Mouse (Mus musculus) liver, embryonic 14.5 days (tissue): ENCODE measurements at regions not wholly inside any gene's neighbourhood (a gene's known extent, or its start where the extent isn't known, plus 50 kb on each side); places are given as distances from the start of the nearest gene placed in this dataset.

Source experiments
- ATAC-seq: fragments of 200-750 bp; cut with Nextera tagmentation; 2 replicates; pipeline ENCODE4 v1.8.0; 2017; ENCODE audit warnings: moderate number of reproducible peaks, mild to moderate bottlenecking, moderate library complexity; ENCODE audit not compliant: insufficient read depth
- DNase-seq, 3 experiments: peaks; one replicate each; pipeline ENCODE4 v3.0.0-alpha.2; 2012 to 2013; ENCODE audit warnings: low read depth in 3 of 3, low spot score in 3 of 3
- H3K27ac ChIP-seq: fragments of 300-500 bp; sonication (generic); 2 replicates; pipeline ENCODE4 v1.5.1; 2014; ENCODE audit warnings: moderate library complexity, mild to moderate bottlenecking, control low read depth, inconsistent platforms
- H3K27me3 ChIP-seq: fragments of 300-500 bp; sonication (generic); 2 replicates; pipeline ENCODE4 v1.6.1; 2014; ENCODE audit warnings: mild to moderate bottlenecking, low read length, moderate library complexity; ENCODE audit not compliant: control insufficient read depth, insufficient read depth
- H3K36me3 ChIP-seq: fragments of 300-500 bp; sonication (generic); replicated peaks from 2 replicates; pipeline ENCODE4 v1.6.1; 2014; ENCODE audit warnings: low read depth; ENCODE audit not compliant: control insufficient read depth, insufficient read depth
- H3K4me1 ChIP-seq, 2 experiments: fragments of 200-500 bp in 1 of 2; fragments of 300-500 bp in 1 of 2; sonication (generic) in 1 of 2; replicated peaks; 2 replicates each; pipeline ENCODE4 v1.6.1; 2012 to 2014; ENCODE audit warnings: antibody characterized with exemption in 1 of 2, inconsistent platforms in 1 of 2, low read length in 1 of 2; ENCODE audit not compliant: control insufficient read depth in 2 of 2, insufficient read depth in 2 of 2
- H3K4me2 ChIP-seq: fragments of 300-500 bp; sonication (generic); 2 replicates; pipeline ENCODE4 v1.6.1; 2014; ENCODE audit warnings: low read depth, mild to moderate bottlenecking, control low read depth, moderate library complexity
- H3K4me3 ChIP-seq, 2 experiments: fragments of 200-500 bp in 1 of 2; fragments of 300-500 bp in 1 of 2; sonication (generic) in 1 of 2; 2 replicates each; pipeline ENCODE4 v1.5.1; 2012 to 2014; ENCODE audit warnings: low read depth in 2 of 2, low read length in 2 of 2, mild to moderate bottlenecking in 2 of 2, control low read depth in 1 of 2, inconsistent platforms in 1 of 2, moderate library complexity in 1 of 2; ENCODE audit not compliant: insufficient read depth in 1 of 2
- H3K9ac ChIP-seq: fragments of 300-500 bp; sonication (generic); replicated peaks from 2 replicates; pipeline ENCODE4 v1.6.1; 2014; ENCODE audit warnings: mild to moderate bottlenecking, control low read depth, moderate library complexity
- H3K9me3 ChIP-seq: fragments of 300-500 bp; sonication (generic); 2 replicates; pipeline ENCODE4 v1.6.1; 2016; ENCODE audit warnings: low read length, mixed read lengths; ENCODE audit not compliant: control insufficient read depth
- CTCF ChIP-seq: IDR thresholded peaks from 2 replicates; pipeline ENCODE4 v1.5.1; 2016; ENCODE audit warnings: antibody characterized with exemption, low read depth, control low read depth
- EP300 ChIP-seq: IDR thresholded peaks from 2 replicates; pipeline ENCODE4 v1.6.1; 2016; ENCODE audit warnings: antibody characterized with exemption, low read depth
- WGBS: fragments of 180-500 bp; shearing (Covaris S2); extraction: QIAGEN DNeasy Blood & Tissue Kit; methylation state at CpG from one replicate; pipeline ENCODE4 v1.1.7; 2014; ENCODE audit not compliant: insufficient replicate concordance; 5-methylcytosine and 5-hydroxymethylcytosine counted together

DNA sequence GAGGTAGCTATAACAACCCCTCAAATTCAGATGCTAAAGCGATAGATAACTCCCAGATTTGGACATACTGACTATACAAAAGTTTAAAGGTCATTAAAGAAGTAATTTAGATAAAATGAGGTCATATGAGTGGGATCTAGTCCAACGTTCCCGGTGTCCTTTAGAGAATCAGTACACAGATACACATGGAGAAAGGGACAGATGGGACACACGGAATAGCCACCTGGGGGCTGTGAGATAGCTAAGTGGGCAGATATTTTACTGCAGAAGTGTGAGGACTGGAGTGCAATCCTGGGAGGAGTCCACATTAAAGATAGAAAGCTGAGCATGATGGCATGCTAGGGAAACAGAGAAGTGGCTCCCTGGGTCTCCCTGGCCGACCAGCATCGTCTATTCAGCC, 164.1 kb upstream of the Castor2 start:
- ATAC-seq (no peak), DNase-seq (no peak)
- Histone ChIP-seq H3K4me2 (no peak overlapping the region), H3K36me3 (no peaks in the 10 kb centered on the region), H3K4me1 (no peaks in the 10 kb centered on the region), H3K9ac (no peak overlapping the region), H3K27me3 (no peaks in the 10 kb centered on the region), H3K4me3 (no peak overlapping the region), H3K27ac (no peak overlapping the region), H3K9me3 (no peaks in the 10 kb centered on the region)
- no peak for TF ChIP-seq EP300
- TF ChIP-seq CTCF, result no peak
- whole genome bisulfite sequencing, result 71% methylated on average over 6 of the region's 6 CpGs

GRCm38 (mm10) chr5:133935006-133935405, 164.5 kb upstream of the Castor2 start:
- 47% methylated on average over 6 of the region's 6 CpGs for WGBS
- H3K4me3 ChIP-seq, result no peak overlapping the region
- H3K27ac ChIP-seq, result no peak overlapping the region
- H3K27me3 ChIP-seq, result no peaks in the 10 kb centered on the region
- no peak for ATAC-seq
- no peak overlapping the region for H3K9ac ChIP-seq
- H3K4me2 ChIP-seq, result no peak overlapping the region
- no peak for TF ChIP-seq CTCF
- TF ChIP-seq EP300, result no peak
- H3K36me3 ChIP-seq, result no peaks in the 10 kb centered on the region
- no peaks in the 10 kb centered on the region for H3K4me1 ChIP-seq
- H3K9me3 ChIP-seq, result no peaks in the 10 kb centered on the region
- DNase-seq, result no peak

GRCm38 (mm10) chr5:133930101-133930500, 169.4 kb upstream of the Castor2 start:
- no peak overlapping the region for H3K9ac ChIP-seq
- TF ChIP-seq EP300 (no peak), CTCF (no peak)
- H3K4me2 ChIP-seq, result no peak overlapping the region
- no peaks in the 10 kb centered on the region for H3K4me1 ChIP-seq
- no peaks in the 10 kb centered on the region for H3K36me3 ChIP-seq
- no peak overlapping the region for H3K27ac ChIP-seq
- H3K4me3 ChIP-seq, result no peak overlapping the region
- 67% methylated on average over 5 of the region's 5 CpGs for WGBS
- DNase-seq, result no peak
- no peaks in the 10 kb centered on the region for H3K27me3 ChIP-seq
- H3K9me3 ChIP-seq, result no peaks in the 10 kb centered on the region
- no peak for ATAC-seq

GRCm38 (mm10) chr5:133927054-133927453, 172.5 kb upstream of the Castor2 start:
- no peaks in the 10 kb centered on the region for H3K4me1 ChIP-seq
- 45% methylated on average over 5 of the region's 5 CpGs for WGBS
- no peaks in the 10 kb centered on the region for H3K36me3 ChIP-seq
- no peak overlapping the region for H3K27ac ChIP-seq
- no peak overlapping the region for H3K4me2 ChIP-seq
- ATAC-seq (no peak), DNase-seq (no peak)
- TF ChIP-seq CTCF, result no peak
- TF ChIP-seq EP300, result no peak
- H3K4me3 ChIP-seq, result no peak overlapping the region
- no peak overlapping the region for H3K9ac ChIP-seq
- H3K27me3 ChIP-seq, result no peaks in the 10 kb centered on the region
- H3K9me3 ChIP-seq, result no peaks in the 10 kb centered on the region

DNA sequence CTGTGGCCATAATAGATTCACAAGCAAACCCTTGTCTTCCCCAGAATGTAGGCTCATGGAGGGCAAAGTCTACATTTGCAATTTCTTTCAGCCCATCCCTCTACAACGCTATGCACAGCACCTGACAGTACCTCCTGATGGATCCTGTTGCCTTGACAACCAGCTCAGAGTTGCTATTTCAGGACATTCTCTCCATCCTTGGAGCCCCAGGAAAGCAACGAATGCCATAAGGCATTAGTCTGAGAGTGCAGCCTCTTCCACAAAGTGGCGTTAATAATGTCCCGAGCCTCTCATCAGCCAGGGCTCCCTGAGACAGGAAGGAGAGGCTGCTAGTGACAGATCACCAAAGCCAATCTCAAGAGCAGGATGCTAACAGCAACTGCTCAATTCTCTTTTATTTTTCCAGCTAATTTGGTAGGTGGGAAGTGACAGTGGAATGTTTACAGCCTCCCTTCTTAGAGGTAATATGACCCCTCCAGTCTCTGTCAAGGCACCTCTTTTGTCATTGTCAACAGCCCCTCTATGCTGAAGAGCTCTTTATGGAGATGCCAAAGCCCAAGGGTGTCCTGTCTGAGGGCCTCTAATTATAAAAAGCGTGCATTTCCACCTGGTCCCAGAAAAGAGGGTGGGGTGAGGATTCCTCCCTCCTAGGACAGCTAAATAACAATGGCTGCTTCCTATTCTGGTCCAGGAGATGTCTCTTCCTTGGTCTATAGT, 174.2 kb upstream of the Castor2 start:
- H3K9ac ChIP-seq, result no peak overlapping the region
- H3K27me3 ChIP-seq, result no peaks in the 10 kb centered on the region
- ATAC-seq (no peak), DNase-seq (no peak)
- TF ChIP-seq CTCF (no peak), EP300 (no peak)
- H3K4me2 ChIP-seq, result no peak overlapping the region
- no peaks in the 10 kb centered on the region for H3K4me1 ChIP-seq
- no peaks in the 10 kb centered on the region for H3K9me3 ChIP-seq
- no peaks in the 10 kb centered on the region for H3K36me3 ChIP-seq
- WGBS, result 37% methylated on average over 5 of the region's 5 CpGs
- no peak overlapping the region for H3K4me3 ChIP-seq
- H3K27ac ChIP-seq, result no peak overlapping the region
